Mouse (Mus musculus) retina, postnatal 7 days (tissue): Measurements from ENCODE around the gene Etv5.
"Not testable (repeated sequence)": the region's sequence is repeated elsewhere in the genome, so short reads cannot be mapped to it uniquely, and the experiment has no call there.

Experiments used
- DNase-seq: peaks from one replicate; pipeline ENCODE4 v3.0.0-alpha.2; 2012; ENCODE audit warnings: low read depth, low spot score

Etv5 gene

DNA sequence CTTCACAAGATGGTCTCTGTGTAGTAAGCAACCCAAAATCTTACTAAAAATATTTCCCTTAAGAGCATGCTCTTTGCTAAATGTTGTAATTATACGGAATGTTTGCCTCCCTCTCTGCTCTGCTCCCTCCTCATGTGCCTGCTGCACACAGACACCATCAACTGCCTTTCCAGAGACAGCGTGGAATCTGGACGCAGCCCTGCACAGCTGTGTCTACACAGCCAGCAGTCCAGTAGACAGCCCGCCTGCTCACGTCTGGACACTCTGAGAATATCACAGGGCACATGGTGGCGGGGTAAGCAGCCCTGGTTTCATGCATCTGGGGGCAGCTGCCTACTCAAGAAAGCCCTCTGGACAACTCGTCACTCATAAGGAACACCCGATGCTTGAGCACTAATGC is 43.1 kb downstream of the Etv5 start:
- no peak for DNase-seq

DNA sequence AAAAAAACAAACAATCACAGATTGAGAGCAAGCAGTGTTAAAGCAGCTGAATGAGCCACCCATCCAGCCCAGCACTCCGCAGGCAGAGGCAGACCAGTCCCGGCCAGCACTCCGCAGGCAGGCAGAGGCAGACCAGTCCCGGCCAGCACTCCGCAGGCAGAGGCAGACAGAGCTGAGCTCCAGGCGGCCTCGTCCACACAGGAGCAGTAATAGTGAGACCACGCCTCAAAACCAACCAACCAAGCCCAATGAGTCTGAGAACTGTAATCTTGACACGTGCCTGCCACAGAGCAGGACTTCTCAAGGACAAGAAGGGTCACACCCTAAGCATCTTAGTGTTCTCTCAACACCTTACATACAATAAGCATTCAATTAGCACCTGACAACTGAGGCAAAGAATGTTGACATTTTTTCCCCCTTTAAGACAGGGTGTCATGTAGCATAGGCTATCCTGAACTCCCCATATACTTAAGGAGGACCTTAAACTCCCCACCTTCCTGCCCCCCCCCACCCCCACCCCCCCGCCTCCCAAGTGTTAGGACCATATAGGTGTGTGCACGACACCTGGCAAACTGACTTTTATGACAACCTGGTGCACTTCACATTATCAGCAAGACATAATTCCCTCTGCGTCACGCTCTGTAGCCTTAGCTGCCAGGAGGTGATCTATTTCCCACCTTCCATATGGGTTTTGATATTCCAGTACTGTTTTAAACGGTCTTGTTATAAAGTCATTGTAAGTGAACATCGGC is 44.2 kb downstream of the Etv5 start:
- DNase-seq = no peak

DNA sequence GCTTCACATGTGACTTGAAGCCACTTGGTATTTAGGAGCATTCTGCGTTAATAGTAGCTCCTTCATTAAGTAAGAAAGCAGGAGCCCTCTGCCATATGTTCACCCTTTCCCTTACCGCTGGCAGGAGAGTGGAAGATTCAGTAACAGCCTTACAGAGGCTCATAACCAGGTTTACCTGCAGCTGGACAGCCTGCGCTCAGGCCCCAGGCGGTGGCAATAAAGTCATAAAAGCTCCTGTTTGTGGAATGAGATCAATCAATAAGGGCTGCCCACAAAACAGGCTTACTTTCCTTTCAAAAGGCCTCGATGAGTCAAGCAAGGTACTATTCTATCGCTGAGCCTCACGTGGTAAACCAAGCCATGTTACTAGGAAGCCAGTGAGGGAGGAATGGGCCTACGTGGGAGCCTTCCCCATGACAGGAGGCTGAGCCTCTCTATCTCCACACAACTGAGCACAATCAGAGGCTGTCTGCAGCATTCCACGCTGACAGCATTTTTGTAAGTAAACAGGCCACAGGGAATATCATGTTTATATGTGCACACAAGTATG is 49.1 kb downstream of the Etv5 start:
- no peak for DNase-seq

- no peak for DNase-seq
These were observed 50.2 kb downstream of the Etv5 start for GRCm38 (mm10) chr16:22389146-22389911.

DNA sequence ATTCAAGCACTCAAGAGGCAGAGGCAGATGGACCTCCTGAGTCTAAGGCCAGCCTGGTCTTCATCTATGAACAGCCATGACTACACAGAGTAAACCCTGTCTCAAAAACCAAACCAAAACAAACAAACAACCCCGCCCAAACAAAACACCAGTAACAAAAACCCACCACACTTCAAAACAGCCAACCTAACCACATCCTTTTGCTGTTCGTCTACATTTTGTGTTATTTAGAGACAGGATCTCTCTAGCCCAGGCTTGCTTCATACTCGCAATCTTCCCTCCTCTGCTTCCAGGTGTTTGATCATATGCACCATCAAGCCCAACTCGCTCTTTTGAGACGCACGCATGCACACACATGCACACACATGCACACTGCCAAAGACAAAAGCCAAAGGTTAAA is 51.8 kb downstream of the Etv5 start:
- no peak for DNase-seq

DNA sequence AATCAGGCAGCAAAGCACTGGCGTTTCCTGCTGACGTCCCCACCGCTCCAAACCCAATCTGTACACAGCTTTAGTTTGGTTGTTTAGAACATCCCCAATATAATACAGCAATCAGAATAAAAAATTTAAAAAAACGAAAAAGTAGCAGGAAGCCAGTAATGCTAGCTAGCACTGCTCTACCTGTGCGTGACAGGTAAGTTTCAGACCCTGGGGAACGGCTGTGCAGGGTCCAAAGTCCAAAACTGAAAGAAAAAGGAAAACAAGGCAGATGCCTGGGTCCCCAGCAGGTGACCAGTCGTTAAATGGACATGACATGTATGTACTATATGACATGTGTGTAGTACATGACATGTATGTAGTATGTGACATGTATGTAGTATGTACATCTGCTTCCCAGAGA is 57.5 kb downstream of the Etv5 start:
- not testable (repeated sequence) for DNase-seq

- no peak for DNase-seq
These were observed 58.5 kb downstream of the Etv5 start for GRCm38 (mm10) chr16:22380981-22381380.

DNA sequence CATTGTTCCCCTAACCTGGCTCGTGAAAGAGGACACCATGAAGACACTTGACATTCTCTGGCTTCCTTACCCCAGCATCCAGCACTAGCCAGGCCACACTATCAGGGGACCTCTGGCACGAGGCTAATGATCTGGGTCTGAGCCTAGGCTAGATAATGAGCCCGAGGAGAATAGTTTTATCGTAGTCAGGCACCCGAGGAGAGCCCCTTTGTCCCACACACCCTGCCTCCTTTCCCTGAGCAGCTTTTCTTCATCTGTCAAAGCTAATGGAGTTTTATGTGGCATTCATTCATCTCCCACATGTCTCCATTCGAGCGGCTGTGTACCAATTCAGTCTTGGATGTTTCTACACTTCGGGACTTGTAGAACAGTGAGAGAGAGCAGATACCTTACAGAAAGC is 59.5 kb downstream of the Etv5 start:
- DNase-seq = no peak

GRCm38 (mm10) chr16:22379342-22379741 is 60.2 kb downstream of the Etv5 start:
- DNase-seq = no peak

DNA sequence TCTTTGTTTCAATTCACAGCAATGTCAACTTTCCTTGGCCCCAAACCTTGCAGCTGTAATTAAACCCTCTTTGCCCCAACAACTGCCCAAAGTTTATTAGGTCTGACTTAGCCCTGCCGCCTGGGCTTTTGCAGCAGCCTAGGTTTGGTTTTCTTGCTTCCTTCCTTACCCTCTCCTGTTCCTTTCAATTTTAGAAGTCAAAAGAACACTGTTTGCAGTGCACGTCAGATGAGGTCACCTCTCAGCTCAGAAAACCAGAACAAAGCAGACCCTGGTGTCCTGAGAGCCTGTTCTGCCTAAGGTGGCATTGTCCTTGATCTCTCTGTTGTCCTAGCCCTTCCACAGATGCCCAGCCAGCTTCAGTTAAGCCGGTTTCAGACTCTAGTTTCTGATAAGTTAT is 61.8 kb downstream of the Etv5 start:
- DNase-seq = no peak

DNA sequence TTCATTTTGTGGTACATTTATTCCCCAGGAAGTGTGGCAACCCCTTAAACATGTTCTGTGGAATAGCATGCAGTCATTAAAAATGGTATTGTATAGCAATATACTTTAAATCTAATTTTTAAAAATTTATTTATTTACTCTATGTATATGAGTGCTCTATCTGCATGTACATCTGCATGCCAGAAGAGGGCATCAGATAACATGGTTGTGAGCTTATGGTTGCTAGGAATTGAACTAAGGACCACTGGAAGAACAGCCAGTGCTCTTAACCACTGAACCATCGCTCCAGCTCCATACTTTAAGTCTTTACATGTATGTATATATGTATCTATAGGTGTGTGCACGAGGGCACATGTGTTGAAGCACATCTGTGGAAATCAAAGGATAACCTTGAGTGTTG is 64.6 kb downstream of the Etv5 start:
- no peak for DNase-seq

DNA sequence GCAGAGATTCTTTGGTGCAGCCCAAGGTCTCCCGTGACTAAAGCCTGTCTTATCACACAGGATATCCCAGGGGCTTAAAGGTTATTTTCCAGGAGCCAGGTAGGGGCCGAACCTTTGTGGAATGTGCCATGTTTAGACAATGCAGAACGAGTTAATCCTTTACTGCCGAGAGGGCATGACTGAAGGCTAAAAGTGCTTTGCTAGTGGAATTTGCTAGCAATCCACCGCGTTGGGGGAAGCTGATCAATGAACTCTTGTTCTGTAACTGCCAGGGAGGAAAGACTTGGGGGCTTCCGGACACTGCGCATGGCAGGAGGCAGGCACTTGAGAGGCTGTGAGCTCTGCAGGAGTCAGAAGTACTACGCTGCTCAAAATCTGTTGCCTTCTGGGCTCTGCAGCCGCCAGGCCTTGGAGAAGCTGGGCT is 66.8 kb downstream of the Etv5 start:
- DNase-seq = no peak

DNA sequence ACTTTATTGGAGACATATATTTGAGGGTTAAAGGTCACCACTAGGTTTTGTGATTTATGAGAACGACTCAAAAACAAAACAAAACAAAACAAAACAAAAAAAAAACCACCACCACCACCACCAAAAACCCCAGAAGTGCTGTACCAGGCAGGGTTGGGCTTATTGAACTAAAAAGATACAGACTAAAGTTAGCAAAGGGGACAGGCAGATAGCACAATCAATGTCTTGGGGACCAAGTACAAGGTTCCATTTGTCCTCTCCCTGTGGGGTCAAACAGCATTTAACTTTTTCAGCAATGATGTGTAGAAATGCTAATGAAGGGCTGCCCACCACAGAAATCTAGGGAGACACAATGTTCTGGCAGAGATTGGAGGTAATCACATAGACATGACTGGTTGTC is 67.3 kb downstream of the Etv5 start:
- DNase-seq = no peak

DNA sequence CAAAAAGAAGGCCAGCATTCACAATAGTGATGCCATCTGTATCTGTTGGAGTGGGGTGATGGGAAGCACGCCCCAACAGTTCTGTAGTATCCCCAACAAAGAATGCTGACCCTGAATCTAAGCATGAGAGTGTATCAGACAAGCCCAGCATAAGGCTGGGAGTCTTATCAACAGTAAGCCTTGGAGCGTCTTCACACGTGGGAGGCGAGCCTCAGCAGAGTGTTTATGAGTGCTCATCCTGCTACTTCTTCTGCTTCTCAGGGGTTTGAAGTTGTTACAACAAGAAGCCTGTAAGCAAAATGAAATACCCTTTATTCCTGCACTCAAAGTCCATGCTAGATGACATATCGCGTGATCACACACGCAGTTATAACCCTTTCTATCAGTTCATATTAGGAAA is 72.4 kb downstream of the Etv5 start:
- DNase-seq = no peak

DNA sequence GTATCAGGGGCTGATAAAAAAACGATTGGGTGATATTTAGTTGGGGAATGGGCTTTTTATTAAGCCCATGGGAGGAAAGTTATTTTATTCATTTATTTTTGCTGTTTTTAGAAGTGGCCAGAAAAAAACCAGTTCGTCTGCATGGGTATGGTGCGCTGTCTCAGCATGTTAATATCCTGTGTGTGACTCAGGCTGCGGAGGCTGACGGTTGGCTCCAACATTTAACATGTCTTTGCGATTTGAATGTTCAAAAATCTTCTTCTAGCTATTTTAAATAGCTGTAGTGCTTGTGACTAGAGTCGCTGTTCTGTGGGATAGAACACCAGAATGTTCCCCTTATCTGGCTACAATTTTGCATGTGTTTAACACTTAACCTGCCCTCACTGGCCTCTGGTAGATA is 73.5 kb downstream of the Etv5 start:
- no peak for DNase-seq

- DNase-seq = no peak
These were observed 73.9 kb downstream of the Etv5 start for GRCm38 (mm10) chr16:22365596-22365995.

DNA sequence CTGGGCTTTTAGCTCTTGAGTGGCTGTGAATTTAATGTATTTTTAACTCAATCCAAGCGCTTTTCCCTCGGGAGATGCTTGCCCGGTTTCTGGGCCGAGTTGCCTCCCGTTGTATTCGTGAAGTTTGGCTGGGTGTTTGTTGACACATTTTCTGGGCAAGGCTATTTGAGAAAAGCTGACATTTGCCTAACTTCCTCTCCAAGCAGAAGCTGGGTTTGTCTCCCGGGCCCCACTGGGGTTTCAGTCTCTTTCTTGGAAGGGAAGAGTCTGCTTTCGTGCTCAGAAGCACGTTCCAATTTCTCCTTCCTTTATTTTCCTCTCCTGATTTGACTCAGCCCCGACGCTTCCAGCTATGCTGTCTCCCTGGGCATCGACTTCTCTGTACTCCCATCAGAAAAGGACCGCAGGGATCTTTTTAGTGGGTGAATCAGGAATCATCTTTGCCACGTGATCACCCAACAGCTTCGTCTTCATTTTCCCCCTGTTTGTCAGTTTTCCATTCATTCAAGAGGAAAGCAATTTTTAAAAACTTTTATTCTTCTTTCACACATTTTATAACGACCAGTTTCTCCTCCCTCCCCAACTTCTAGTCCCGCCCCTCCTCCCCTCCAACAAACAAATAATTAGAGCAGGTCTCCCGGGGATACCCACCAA is 80.7 kb downstream of the Etv5 start:
- no peak for DNase-seq

DNA sequence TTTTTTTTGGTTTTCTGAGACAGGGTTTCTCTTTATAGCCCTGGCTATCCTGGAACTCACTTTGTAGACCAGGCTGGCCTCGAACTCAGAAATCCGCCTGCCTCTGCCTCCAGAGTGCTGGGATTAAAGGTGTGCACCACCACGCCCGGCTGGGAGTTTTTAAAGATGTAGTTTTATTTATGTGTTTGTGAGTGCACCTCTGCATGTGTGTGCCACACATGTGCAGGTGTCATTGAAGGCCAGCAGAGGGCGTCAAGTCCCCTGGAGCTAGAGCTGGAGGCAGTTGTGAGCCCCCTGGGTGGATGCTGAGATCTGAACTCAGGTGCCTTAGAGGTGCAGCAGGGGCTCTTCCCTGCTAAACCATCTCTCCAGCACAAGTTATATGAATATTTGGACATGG is 85.3 kb downstream of the Etv5 start:
- not testable (repeated sequence) for DNase-seq

DNA sequence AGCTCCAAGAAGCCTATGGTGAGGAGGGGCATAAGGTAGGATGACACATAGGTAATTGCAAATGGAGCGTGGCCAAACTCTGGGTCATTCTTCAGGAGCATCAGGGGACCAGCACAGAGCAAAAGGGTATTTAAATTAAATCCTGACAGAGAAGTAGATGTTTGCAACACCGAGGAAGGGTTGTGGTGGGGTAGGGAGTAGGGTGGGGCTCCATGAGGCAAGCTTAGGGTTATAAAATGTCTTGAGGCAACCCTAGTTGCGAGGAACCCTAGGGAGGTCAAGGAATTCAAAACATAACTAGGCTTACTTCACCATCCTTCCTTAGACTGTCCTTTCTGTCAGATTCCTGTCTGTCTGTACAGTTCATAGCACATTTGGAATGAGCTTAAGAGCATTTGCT is 85.9 kb downstream of the Etv5 start:
- no peak for DNase-seq

DNA sequence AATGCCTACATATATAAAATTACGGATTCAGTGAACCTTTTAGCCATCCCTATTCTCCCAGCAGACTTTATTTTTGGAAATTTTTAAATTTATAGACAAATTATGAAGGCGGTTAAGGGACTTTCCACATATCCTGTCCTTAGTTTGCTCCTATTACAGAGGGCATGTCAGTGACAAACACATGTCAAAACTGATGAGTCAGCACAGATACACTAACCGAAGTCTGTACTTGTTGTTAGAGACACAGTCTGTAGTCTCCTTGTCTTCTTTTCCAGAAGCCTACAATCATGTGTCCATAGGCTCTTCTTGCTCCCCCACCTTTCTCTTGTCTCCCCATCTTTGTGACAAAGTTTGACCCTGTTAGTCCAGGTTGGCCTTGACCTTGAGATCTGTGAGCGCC is 88.3 kb downstream of the Etv5 start:
- DNase-seq = no peak

GRCm38 (mm10) chr16:22349798-22350197 is 89.7 kb downstream of the Etv5 start:
- no peak for DNase-seq

- DNase-seq = no peak
These were observed 90.8 kb downstream of the Etv5 start for GRCm38 (mm10) chr16:22348478-22349270.
